Mouse (Mus musculus): ENCODE results near the gene Ephb2.

GRCm38 (mm10) chr4:136601476-136601875, 234.3 kb downstream of the Ephb2 start:
- TF ChIP-seq CTCF (IDR thresholded peaks at IDR 0.05; ENCODE audit: low read depth): no peak
- TF ChIP-seq EP300 (optimal IDR thresholded peaks at IDR 0.05): no peak
